Mouse (Mus musculus) cortical plate, adult 2 months (tissue): ENCODE data around the gene Mbnl1.

Experiments used
- CTCF ChIP-seq: fragments of 200-500 bp; IDR thresholded peaks from 2 replicates; pipeline ENCODE4 v1.5.1; 2011; ENCODE audit warnings: mild to moderate bottlenecking, control low read depth, low read length; ENCODE audit not compliant: insufficient read depth; ENCODE audit errors: extremely low read depth
- POLR2A ChIP-seq: fragments of 200-500 bp; IDR thresholded peaks from 2 replicates; pipeline ENCODE4 v1.6.1; 2011; ENCODE audit warnings: mild to moderate bottlenecking, low read length, control low read depth; ENCODE audit not compliant: insufficient read depth; ENCODE audit errors: extremely low read depth

- no peak for TF ChIP-seq CTCF
- TF ChIP-seq POLR2A, result no peak
Measured at GRCm38 (mm10) chr3:60638530-60638929, 165.9 kb downstream of the Mbnl1 start.
